Mouse (Mus musculus): ENCODE data around the gene Kxd1.
"Not testable (repeated sequence)": the region's sequence is repeated elsewhere in the genome, so short reads cannot be mapped to it uniquely, and the experiment has no call there.

The Kxd1 gene

GRCm38 (mm10) chr8:70519043-70519442 lies 8.7 kb downstream of the Kxd1 start:
- no peak for DNase-seq (ENCODE audit: extremely low read depth, low read depth, low spot score)

GRCm38 (mm10) chr8:70517940-70518643 lies 9.7 kb downstream of the Kxd1 start:
- DNase-seq (ENCODE audit: extremely low read depth, low read depth, low spot score): no peak

- DNase-seq (ENCODE audit: extremely low read depth, low read depth, low spot score): no peak
Measured at GRCm38 (mm10) chr8:70513441-70513840, 14.3 kb downstream of the Kxd1 start.

GRCm38 (mm10) chr8:70512253-70512903 lies 15.4 kb downstream of the Kxd1 start:
- no peak for DNase-seq (ENCODE audit: extremely low read depth, low read depth, low spot score)

- no peak for DNase-seq (ENCODE audit: extremely low read depth, low read depth, low spot score)
Measured at GRCm38 (mm10) chr8:70511770-70512169, 16.0 kb downstream of the Kxd1 start.

GRCm38 (mm10) chr8:70511174-70511573 lies 16.6 kb downstream of the Kxd1 start:
- not testable (repeated sequence) for DNase-seq (ENCODE audit: extremely low read depth, low read depth, low spot score)

GRCm38 (mm10) chr8:70510228-70510915 lies 17.4 kb downstream of the Kxd1 start, which contains the start of gene Uba52:
TSS of gene Uba52 (minus strand) at chr8:70510801.
- no peak for DNase-seq (ENCODE audit: extremely low read depth, low read depth, low spot score)

- DNase-seq (ENCODE audit: extremely low read depth, low read depth, low spot score): no peak
Measured at GRCm38 (mm10) chr8:70509281-70509952, 18.3 kb downstream of the Kxd1 start.

- DNase-seq (ENCODE audit: extremely low read depth, low read depth, low spot score): no peak
Measured at GRCm38 (mm10) chr8:70507027-70507393, 20.7 kb downstream of the Kxd1 start.

GRCm38 (mm10) chr8:70506328-70507026 lies 21.3 kb downstream of the Kxd1 start, which contains the start of gene Rex1bd:
TSS of gene Rex1bd (minus strand) at chr8:70506752.
- no peak for DNase-seq (ENCODE audit: extremely low read depth, low read depth, low spot score)

- no peak for DNase-seq (ENCODE audit: extremely low read depth, low read depth, low spot score)
Measured at GRCm38 (mm10) chr8:70505698-70506327, 21.9 kb downstream of the Kxd1 start.

- no peak for DNase-seq (ENCODE audit: extremely low read depth, low read depth, low spot score)
Measured at GRCm38 (mm10) chr8:70504851-70505250, 22.9 kb downstream of the Kxd1 start.

GRCm38 (mm10) chr8:70504291-70504716 lies 23.5 kb downstream of the Kxd1 start:
- no peak for DNase-seq (ENCODE audit: extremely low read depth, low read depth, low spot score)

GRCm38 (mm10) chr8:70503062-70503750 lies 24.6 kb downstream of the Kxd1 start:
- no peak for DNase-seq (ENCODE audit: extremely low read depth, low read depth, low spot score)

- DNase-seq (ENCODE audit: extremely low read depth, low read depth, low spot score): no peak
Measured at GRCm38 (mm10) chr8:70502540-70502939, 25.2 kb downstream of the Kxd1 start.

- DNase-seq (ENCODE audit: extremely low read depth, low read depth, low spot score): no peak
Measured at GRCm38 (mm10) chr8:70501820-70502529, 25.8 kb downstream of the Kxd1 start.

- no peak for DNase-seq (ENCODE audit: extremely low read depth, low read depth, low spot score)
Measured at GRCm38 (mm10) chr8:70500386-70501301, 27.1 kb downstream of the Kxd1 start.

GRCm38 (mm10) chr8:70495771-70496062 lies 32.0 kb downstream of the Kxd1 start:
- no peak for DNase-seq (ENCODE audit: extremely low read depth, low read depth, low spot score)

Measured in fat pad, adult 2 months (tissue).